Mouse (Mus musculus): Measurements from ENCODE around the gene 4933430I17Rik. TPM values are rescaled to one million over a fixed set of nuclear protein-coding genes. Genes with fewer than 3 reads are reported as not detected.
A peak's percentile ranks its signal among the peaks of the same experiment; 100 is the strongest.

4933430I17Rik gene
- total and polyA plus RNA-seq, 3 experiments = 0.12 to 0.43 TPM; not detected in 1

- DNase-seq (ENCODE audit: low read depth, low spot score) = peak; percentile 5
- H3K9me3 ChIP-seq (replicated peaks; ENCODE audit: insufficient read depth, low read length) = no peaks in the 10 kb centered on the region
- no peak overlapping the region for H3K9ac ChIP-seq (ENCODE audit: control insufficient read depth, low read depth, low read length, poor library complexity, severe bottlenecking)
- no peaks in the 10 kb centered on the region for H3K79me2 ChIP-seq (ENCODE audit: control insufficient read depth, insufficient read depth, low read length, poor library complexity)
- no peak for TF ChIP-seq ZMIZ1 (IDR thresholded peaks at IDR 0.05; ENCODE audit: low read depth, low read length)
- no peak for TF ChIP-seq EP300 (IDR thresholded peaks at IDR 0.05; ENCODE audit: low read depth in 1 of 2, low read length in 2 of 2)
- TF ChIP-seq E2F4 (IDR thresholded peaks at IDR 0.05; ENCODE audit: borderline replicate concordance, low read depth, low read length) = no peak
- no peak for TF ChIP-seq BHLHE40 (IDR thresholded peaks at IDR 0.05; ENCODE audit: borderline replicate concordance, low read depth, low read length)
- TF ChIP-seq MYC (IDR thresholded peaks at IDR 0.05; ENCODE audit: low read depth, low read length) = no peak
- no peak for TF ChIP-seq NRF1 (IDR thresholded peaks at IDR 0.05; ENCODE audit: insufficient read depth, low read depth, low read length, poor library complexity, severe bottlenecking)
- no peak for TF ChIP-seq ZKSCAN1 (IDR thresholded peaks at IDR 0.05; ENCODE audit: low read depth, low read length)
- TF ChIP-seq TBP (IDR thresholded peaks at IDR 0.05; ENCODE audit: low read depth, low read length) = no peak
- TF ChIP-seq ZC3H11A (IDR thresholded peaks at IDR 0.05; ENCODE audit: low read depth, low read length) = no peak
- no peak for TF ChIP-seq MAX (IDR thresholded peaks at IDR 0.05; ENCODE audit: low read length)
- TF ChIP-seq POLR2A (IDR thresholded peaks at IDR 0.05; ENCODE audit: control insufficient read depth in 1 of 2, insufficient read depth in 1 of 2, low read depth in 1 of 2, low read length in 2 of 2, poor library complexity in 1 of 2) = no peak
- no peak for TF ChIP-seq CHD1 (IDR thresholded peaks at IDR 0.05; ENCODE audit: low read depth, low read length)
- TF ChIP-seq MAFK (IDR thresholded peaks at IDR 0.05; ENCODE audit: borderline replicate concordance, low read depth, low read length) = no peak
- no peak for TF ChIP-seq MXI1 (IDR thresholded peaks at IDR 0.05; ENCODE audit: low read depth, low read length)
- no peak for TF ChIP-seq POLR2AphosphoS5 (IDR thresholded peaks at IDR 0.05; ENCODE audit: borderline replicate concordance, low read depth, low read length)
- no peak for TF ChIP-seq USF2 (IDR thresholded peaks at IDR 0.05; ENCODE audit: borderline replicate concordance in 1 of 2, insufficient read depth in 1 of 2, low read depth in 1 of 2, low read length in 2 of 2)
- TF ChIP-seq ZNF384 (IDR thresholded peaks at IDR 0.05; ENCODE audit: low read depth, low read length) = no peak
- no peak for TF ChIP-seq NELFE (IDR thresholded peaks at IDR 0.05; ENCODE audit: low read depth, low read length)
- TF ChIP-seq JUND (IDR thresholded peaks at IDR 0.05; ENCODE audit: low read depth, low read length) = no peak
- TF ChIP-seq RAD21 (IDR thresholded peaks at IDR 0.05; ENCODE audit: low read depth, low read length) = no peak
- no peaks in the 10 kb centered on the region for H3K27me3 ChIP-seq (ENCODE audit: control insufficient read depth in 1 of 2, insufficient read depth in 2 of 2, low read length in 2 of 2)
- H3K27ac ChIP-seq (ENCODE audit: control insufficient read depth, low read depth, low read length) = no peak overlapping the region
- H3K4me1 ChIP-seq (ENCODE audit: control insufficient read depth in 1 of 2, insufficient read depth in 2 of 2, low read length in 2 of 2) = peaks cover under 1 to 1% of the 10 kb centered on the region in 2 experiments; a peak in 3 of 4 replicates
- peaks cover 0 to 11% of the 10 kb centered on the region in 2 experiments; a peak in 3 of 4 replicates for H3K36me3 ChIP-seq (ENCODE audit: control insufficient read depth in 1 of 2, insufficient read depth in 2 of 2, low read length in 2 of 2)
- H3K4me3 ChIP-seq (ENCODE audit: control insufficient read depth in 1 of 2, insufficient read depth in 1 of 2, low read depth in 2 of 2, low read length in 2 of 2) = no peak overlapping the region
These were observed 15.2 kb upstream of the 4933430I17Rik start for GRCm38 (mm10) chr4:62509946-62510345.

GRCm38 (mm10) chr4:62513998-62514506 lies 11.1 kb upstream of the 4933430I17Rik start:
- no peaks in the 10 kb centered on the region for H3K27me3 ChIP-seq (ENCODE audit: control insufficient read depth in 1 of 2, insufficient read depth in 2 of 2, low read length in 2 of 2)
- peak; percentile 20 for DNase-seq (ENCODE audit: low read depth, low spot score)
- H3K79me2 ChIP-seq (ENCODE audit: control insufficient read depth, insufficient read depth, low read length, poor library complexity) = peaks cover 20% of the 10 kb centered on the region
- no peak overlapping the region for H3K27ac ChIP-seq (ENCODE audit: control insufficient read depth, low read depth, low read length)
- TF ChIP-seq MAZ (IDR thresholded peaks at IDR 0.05; ENCODE audit: low read depth, low read length) = no peak
- TF ChIP-seq UBTF (IDR thresholded peaks at IDR 0.05; ENCODE audit: borderline replicate concordance, insufficient read depth, low read depth, low read length) = no peak
- TF ChIP-seq GABPA (IDR thresholded peaks at IDR 0.05; ENCODE audit: low read depth, low read length) = no peak
- no peak for TF ChIP-seq USF2 (IDR thresholded peaks at IDR 0.05; ENCODE audit: borderline replicate concordance in 1 of 2, insufficient read depth in 1 of 2, low read depth in 1 of 2, low read length in 2 of 2)
- no peak for TF ChIP-seq SMC3 (IDR thresholded peaks at IDR 0.05; ENCODE audit: low read depth, low read length)
- TF ChIP-seq GATA1 (IDR thresholded peaks at IDR 0.05; ENCODE audit: low read depth, low read length) = no peak
- TF ChIP-seq USF1 (IDR thresholded peaks at IDR 0.05; ENCODE audit: low read depth, low read length) = no peak
- TF ChIP-seq TBP (IDR thresholded peaks at IDR 0.05; ENCODE audit: low read depth, low read length) = no peak
- peaks cover 39 to 42% of the 10 kb centered on the region in 2 experiments for H3K4me1 ChIP-seq (ENCODE audit: control insufficient read depth in 1 of 2, insufficient read depth in 2 of 2, low read length in 2 of 2)
- H3K9me3 ChIP-seq (replicated peaks; ENCODE audit: insufficient read depth, low read length) = no peaks in the 10 kb centered on the region
- H3K36me3 ChIP-seq (ENCODE audit: control insufficient read depth in 1 of 2, insufficient read depth in 2 of 2, low read length in 2 of 2) = peaks cover 5 to 40% of the 10 kb centered on the region in 2 experiments; a peak in 3 of 4 replicates
- H3K4me3 ChIP-seq (ENCODE audit: control insufficient read depth in 1 of 2, insufficient read depth in 1 of 2, low read depth in 2 of 2, low read length in 2 of 2) = no peak overlapping the region
- H3K9ac ChIP-seq (ENCODE audit: control insufficient read depth, low read depth, low read length, poor library complexity, severe bottlenecking) = no peak overlapping the region

All from MEL (cell line).